Mouse (Mus musculus): ENCODE results near the gene Rnf145. TPM values are rescaled to one million over a fixed set of nuclear protein-coding genes. Genes with fewer than 3 reads are reported as not detected.

Gene Rnf145
- polyA plus RNA-seq, 1 experiment from 2014 or later, result 49.5 TPM

GRCm38 (mm10) chr11:44612681-44613410 is 94.1 kb downstream of the Rnf145 start:
- Histone ChIP-seq H3K27me3 (ENCODE audit: control insufficient read depth, insufficient read depth, low read depth, low read length) (peaks cover 70% of the 10 kb centered on the region), H3K9me3 (replicated peaks; ENCODE audit: control insufficient read depth, low read length) (no peaks in the 10 kb centered on the region), H3K9ac (ENCODE audit: low read depth, low read length) (no peak overlapping the region), H3K36me3 (ENCODE audit: control insufficient read depth, insufficient read depth) (no peaks in the 10 kb centered on the region), H3K4me1 (ENCODE audit: control insufficient read depth, low read depth, low read length) (no peaks in the 10 kb centered on the region; the same call in none of the 2 replicates), H3K27ac (ENCODE audit: low read length) (no peak overlapping the region), H3K4me2 (ENCODE audit: low read depth, low read length) (peak overlapping the region; percentile 24; the same call in 1 of the 2 replicates), H3K4me3 (ENCODE audit: low read depth, low read length) (peak overlapping the region; percentile 12; the same call in 1 of the 2 replicates)
- ATAC-seq (ENCODE audit: low read depth), result no peak
- under 1% methylated on average over 38 of the region's 38 CpGs for WGBS (ENCODE audit: insufficient replicate concordance)

DNA sequence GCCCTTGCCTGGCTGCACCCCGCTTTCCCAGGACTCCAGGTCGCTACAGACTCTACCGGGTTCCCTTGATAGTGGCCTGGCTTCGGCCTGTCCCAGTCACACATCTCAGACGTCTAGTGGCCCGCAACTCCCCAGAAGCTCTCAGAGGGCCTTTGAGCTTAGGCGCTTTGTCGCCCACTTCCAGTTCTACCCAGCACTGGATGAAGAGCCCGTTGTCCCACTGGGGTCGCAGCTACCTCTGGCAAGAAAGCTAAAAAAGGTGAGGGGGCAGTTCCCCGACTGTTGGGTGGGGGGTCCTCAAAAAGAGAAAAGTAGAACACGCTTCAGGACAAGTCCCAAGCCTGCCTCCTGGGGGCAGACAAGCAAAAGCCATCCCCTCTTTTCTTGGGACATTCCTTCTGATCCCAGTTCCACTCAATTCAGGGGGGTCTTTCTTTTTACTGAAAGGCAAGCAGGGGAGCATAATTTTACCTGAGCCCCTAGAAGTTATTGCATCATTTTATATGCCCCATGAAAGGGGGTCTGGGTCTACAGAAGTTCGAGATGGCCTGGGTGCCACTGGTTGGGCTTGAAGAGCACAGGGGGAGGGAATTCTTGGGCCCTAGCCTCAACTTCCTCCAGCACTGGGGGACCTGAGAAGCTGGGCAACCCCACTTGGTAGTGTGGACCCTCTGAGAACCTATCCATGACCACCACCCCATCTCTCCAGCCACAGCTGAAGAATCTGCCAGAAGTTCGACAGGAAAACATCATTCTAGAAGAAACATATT is 94.8 kb downstream of the Rnf145 start:
- H3K9me3 ChIP-seq (replicated peaks; ENCODE audit: control insufficient read depth, low read length), result no peaks in the 10 kb centered on the region
- H3K36me3 ChIP-seq (ENCODE audit: control insufficient read depth, insufficient read depth), result no peaks in the 10 kb centered on the region
- no peak overlapping the region for H3K27ac ChIP-seq (ENCODE audit: low read length)
- H3K9ac ChIP-seq (ENCODE audit: low read depth, low read length), result no peak overlapping the region
- H3K27me3 ChIP-seq (ENCODE audit: control insufficient read depth, insufficient read depth, low read depth, low read length), result peaks cover 76% of the 10 kb centered on the region
- H3K4me2 ChIP-seq (ENCODE audit: low read depth, low read length), result peak overlapping the region; percentile 24; the same call in 1 of the 2 replicates
- 0 out of 2 replicates have a peak overlapping the region, but pooled peaks have one; percentile 12 for H3K4me3 ChIP-seq (ENCODE audit: low read depth, low read length)
- ATAC-seq (ENCODE audit: low read depth), result no peak
- 6% methylated on average over 14 of the region's 14 CpGs for WGBS (ENCODE audit: insufficient replicate concordance)
- H3K4me1 ChIP-seq (ENCODE audit: control insufficient read depth, low read depth, low read length), result no peaks in the 10 kb centered on the region; the same call in none of the 2 replicates

Small RNA genes within 50 kb of the gene (microRNA-seq; reads per million reads assigned to microRNA genes)
- not detected for gene Gm22121

Other genes with a start within 250 kb of the Rnf145 start
- gene Il12b, start 118.9 kb upstream of the Rnf145 start, polyA plus RNA-seq (2015; fragmentation: Nextera tagmentation; extraction: Ambion mirVana), result not detected in 2 replicates
- gene Ublcp1, start 48.5 kb upstream of the Rnf145 start, polyA plus RNA-seq (2015; fragmentation: Nextera tagmentation; extraction: Ambion mirVana), result 41.6 and 44.0 TPM in 2 replicates
- 2.2 and 2.8 TPM in 2 replicates for gene Ebf1, start 98.4 kb downstream of the Rnf145 start, polyA plus RNA-seq (2015; fragmentation: Nextera tagmentation; extraction: Ambion mirVana)